Mouse (Mus musculus) C2C12 (cell line): ENCODE data around the gene Phf6.

ENCODE experiments used
- CTCF ChIP-seq: IDR thresholded peaks from one replicate; pipeline ENCODE4 v1.5.1; 2011; ENCODE audit not compliant: control insufficient read depth, insufficient read depth, insufficient read length
- MAX ChIP-seq: IDR thresholded peaks from one replicate; pipeline ENCODE4 v1.6.1; 2011; ENCODE audit warnings: mild to moderate bottlenecking, control low read depth
- MYOG ChIP-seq: IDR thresholded peaks from one replicate; pipeline ENCODE4 v1.6.1; 2011; ENCODE audit not compliant: control insufficient read depth, insufficient read length; ENCODE audit errors: extremely low read depth
- USF1 ChIP-seq: IDR thresholded peaks from one replicate; pipeline ENCODE4 v1.6.1; 2011; ENCODE audit warnings: low read depth, mild to moderate bottlenecking, control low read depth, moderate library complexity

GRCm38 (mm10) chrX:52932161-52932560, 20.1 kb downstream of the Phf6 start:
- TF ChIP-seq CTCF (no peak), MAX (no peak), USF1 (no peak), MYOG (no peak)
